Mouse (Mus musculus): ENCODE results near the gene Naa30.
"Not testable (repeated sequence)": the region's sequence is repeated elsewhere in the genome, so short reads cannot be mapped to it uniquely, and the experiment has no call there.

Gene Naa30

GRCm38 (mm10) chr14:49171867-49172581 is at the start of gene Naa30:
Gene Naa30, plus strand, starts transcription at chr14:49172226.
- DNase-seq (ENCODE audit: low spot score in 2 of 2): peak; percentile 93 to 95

GRCm38 (mm10) chr14:49127162-49127779 is 44.8 kb upstream of the Naa30 start:
- no peak for DNase-seq (ENCODE audit: low spot score in 2 of 2)

GRCm38 (mm10) chr14:49128544-49129263 is 43.3 kb upstream of the Naa30 start:
- no peak for DNase-seq (ENCODE audit: low spot score in 2 of 2)

GRCm38 (mm10) chr14:49132391-49132790 is 39.6 kb upstream of the Naa30 start:
- DNase-seq (ENCODE audit: low spot score in 2 of 2): no peak

GRCm38 (mm10) chr14:49138171-49138570 is 33.9 kb upstream of the Naa30 start:
- DNase-seq (ENCODE audit: low spot score in 2 of 2): no peak

- no peak for DNase-seq (ENCODE audit: low spot score in 2 of 2)
These were observed 31.3 kb upstream of the Naa30 start for GRCm38 (mm10) chr14:49140756-49141155.

GRCm38 (mm10) chr14:49153801-49154200 is 18.2 kb upstream of the Naa30 start:
- DNase-seq (ENCODE audit: low spot score in 2 of 2): peak; percentile 53 to 74

GRCm38 (mm10) chr14:49155572-49155971 is 16.5 kb upstream of the Naa30 start:
- peak in 1 of 2 experiments; percentile 1 for DNase-seq (ENCODE audit: low spot score in 2 of 2)

- DNase-seq (ENCODE audit: low spot score in 2 of 2): no peak
These were observed 13.7 kb upstream of the Naa30 start for GRCm38 (mm10) chr14:49158143-49158925.

GRCm38 (mm10) chr14:49171286-49171685 is 740 bp upstream of the Naa30 start:
- DNase-seq (ENCODE audit: low spot score in 2 of 2): no peak

- DNase-seq (ENCODE audit: low spot score in 2 of 2): peak; percentile 34 to 47
These were observed 559 bp downstream of the Naa30 start for GRCm38 (mm10) chr14:49172582-49172988.

GRCm38 (mm10) chr14:49173290-49174135 is 1.5 kb downstream of the Naa30 start:
- peak in 1 of 2 experiments; percentile 2 for DNase-seq (ENCODE audit: low spot score in 2 of 2)

- DNase-seq (ENCODE audit: low spot score in 2 of 2): no peak
These were observed 7.7 kb downstream of the Naa30 start for GRCm38 (mm10) chr14:49179736-49180135.

GRCm38 (mm10) chr14:49186270-49186669 is 14.2 kb downstream of the Naa30 start:
- DNase-seq (ENCODE audit: low spot score in 2 of 2): no peak

GRCm38 (mm10) chr14:49197031-49197527 is 25.1 kb downstream of the Naa30 start:
- no peak for DNase-seq (ENCODE audit: low spot score in 2 of 2)

GRCm38 (mm10) chr14:49201073-49201778 is 29.2 kb downstream of the Naa30 start:
- DNase-seq (ENCODE audit: low spot score in 2 of 2): no peak

GRCm38 (mm10) chr14:49210215-49210614 is 38.2 kb downstream of the Naa30 start:
- not testable (repeated sequence) for DNase-seq (ENCODE audit: low spot score in 2 of 2)

GRCm38 (mm10) chr14:49218677-49219076 is 46.7 kb downstream of the Naa30 start:
- DNase-seq (ENCODE audit: low spot score in 2 of 2): peak in 1 of 2 experiments; percentile 34

- peak; percentile 37 to 59 for DNase-seq (ENCODE audit: low spot score in 2 of 2)
These were observed 47.5 kb downstream of the Naa30 start for GRCm38 (mm10) chr14:49219466-49220022.

- peak in 1 of 2 experiments; percentile 31 for DNase-seq (ENCODE audit: low spot score in 2 of 2)
These were observed 49.7 kb downstream of the Naa30 start for GRCm38 (mm10) chr14:49221771-49222170.

All from natural killer cell, adult 2 months (primary cell).